Mouse (Mus musculus) heart, embryonic 15.5 days (tissue): ENCODE data around the gene Chst8. TPM values are rescaled to one million over a fixed set of nuclear protein-coding genes. Genes with fewer than 3 reads are reported as not detected.

Experiments used
- ATAC-seq: fragments of 200-750 bp; cut with Nextera tagmentation; replicated peaks from 2 replicates; pipeline ENCODE4 v1.8.0; 2017; ENCODE audit warnings: low read depth, moderate TSS enrichment; ENCODE audit not compliant: insufficient number of reproducible peaks, insufficient read depth, low FRiP score
- H3K27ac ChIP-seq: fragments of 300-500 bp; sonication (generic); 2 replicates; pipeline ENCODE4 v1.5.1; 2015; ENCODE audit warnings: mild to moderate bottlenecking, inconsistent platforms
- H3K27me3 ChIP-seq: fragments of 300-500 bp; sonication (generic); 2 replicates; pipeline ENCODE4 v1.6.1; 2015; ENCODE audit warnings: inconsistent platforms
- H3K36me3 ChIP-seq: fragments of 300-500 bp; sonication (generic); 2 replicates; pipeline ENCODE4 v1.6.1; 2015; ENCODE audit warnings: mild to moderate bottlenecking, inconsistent platforms
- H3K4me1 ChIP-seq: fragments of 300-500 bp; sonication (generic); replicated peaks from 2 replicates; pipeline ENCODE4 v1.6.1; 2015; ENCODE audit warnings: inconsistent platforms
- H3K4me2 ChIP-seq: fragments of 300-500 bp; sonication (generic); 2 replicates; pipeline ENCODE4 v1.6.1; 2015; ENCODE audit warnings: inconsistent platforms, mild to moderate bottlenecking, moderate library complexity
- H3K4me3 ChIP-seq: fragments of 300-500 bp; sonication (generic); 2 replicates; pipeline ENCODE4 v1.5.1; 2015; ENCODE audit warnings: mild to moderate bottlenecking, inconsistent platforms
- H3K9ac ChIP-seq: fragments of 300-500 bp; sonication (generic); 2 replicates; pipeline ENCODE4 v1.6.1; 2015; ENCODE audit warnings: mild to moderate bottlenecking, inconsistent platforms
- H3K9me3 ChIP-seq: fragments of 300-500 bp; sonication (generic); replicated peaks from 2 replicates; pipeline ENCODE4 v1.6.1; 2016; ENCODE audit warnings: inconsistent platforms
- WGBS: fragments of 180-500 bp; shearing (Covaris S2); methylation state at CpG from one replicate; pipeline ENCODE4 v1.1.7; 2015; ENCODE audit warnings: mixed read lengths; 5-methylcytosine and 5-hydroxymethylcytosine counted together
- polyA plus RNA-seq: library from polyadenylated mRNA; unstranded; fragments of >200 nt; fragmentation: Nextera tagmentation; extraction: Ambion mirVana; gene quantifications from 2 replicates; pipeline ENCODE4 v1.2.1, GENCODE M21; 2015

The Chst8 gene
- polyA plus RNA-seq, 1 experiment from 2014 or later: 0.44 TPM

GRCm38 (mm10) chr7:34659386-34660085 is 153.0 kb downstream of the Chst8 start:
- H3K27me3 ChIP-seq: peaks cover 15% of the 10 kb centered on the region
- no peak for ATAC-seq
- H3K36me3 ChIP-seq: no peaks in the 10 kb centered on the region
- 65% methylated on average over 6 of the region's 6 CpGs for WGBS
- no peak overlapping the region for H3K27ac ChIP-seq
- 0 out of 2 replicates have a peak, but pooled peaks cover 2% of the 10 kb centered on the region for H3K4me1 ChIP-seq
- no peak overlapping the region for H3K9ac ChIP-seq
- H3K4me3 ChIP-seq: no peak overlapping the region
- no peak overlapping the region for H3K4me2 ChIP-seq
- no peaks in the 10 kb centered on the region for H3K9me3 ChIP-seq

GRCm38 (mm10) chr7:34656632-34657031 is 155.9 kb downstream of the Chst8 start, which contains the start of gene Kctd15:
Gene Kctd15 (minus strand): TSS chr7:34656732.
- Histone ChIP-seq H3K4me2 (peak within 1 kb of the TSS; percentile 99), H3K9ac (peak within 1 kb of the TSS; percentile 77; the same call in 1 of the 2 replicates), H3K4me3 (peak within 1 kb of the TSS; percentile 69), H3K9me3 (no peaks in the 10 kb centered on the region), H3K27me3 (peaks cover 30% of the 10 kb centered on the region), H3K27ac (peak within 1 kb of the TSS; percentile 89; the same call in 1 of the 2 replicates), H3K36me3 (no peaks in the 10 kb centered on the region), H3K4me1 (peaks cover 16% of the 10 kb centered on the region)
- ATAC-seq: no peak
- 74% methylated on average over 5 of the region's 5 CpGs for WGBS

- H3K4me1 ChIP-seq: peaks cover 16% of the 10 kb centered on the region
- under 1% methylated on average over 62 of the region's 74 CpGs for WGBS
Measured at GRCm38 (mm10) chr7:34655086-34655839, 157.2 kb downstream of the Chst8 start.

GRCm38 (mm10) chr7:34654441-34655085 is 157.9 kb downstream of the Chst8 start:
- 0 out of 2 replicates have a peak, but pooled peaks have one; percentile 14 for ATAC-seq
- Histone ChIP-seq H3K4me1 (peaks cover 16% of the 10 kb centered on the region), H3K27me3 (peaks cover 30% of the 10 kb centered on the region), H3K4me2 (peak overlapping the region; percentile 99), H3K27ac (peak overlapping the region; percentile 89), H3K4me3 (peak overlapping the region; percentile 69), H3K36me3 (no peaks in the 10 kb centered on the region), H3K9me3 (no peaks in the 10 kb centered on the region), H3K9ac (peak overlapping the region; percentile 77)
- WGBS: under 1% methylated on average over 50 of the region's 81 CpGs

More at GRCm38 (mm10) chr7:34655086-34655839, 157.2 kb downstream of the Chst8 start:
- peak overlapping the region; percentile 89 for H3K27ac ChIP-seq
- no peaks in the 10 kb centered on the region for H3K36me3 ChIP-seq
- H3K9me3 ChIP-seq: no peaks in the 10 kb centered on the region
- H3K27me3 ChIP-seq: peaks cover 30% of the 10 kb centered on the region
- H3K4me3 ChIP-seq: peak overlapping the region; percentile 69
- H3K9ac ChIP-seq: peak overlapping the region; percentile 77
- ATAC-seq: peak; percentile 78
- H3K4me2 ChIP-seq: peak overlapping the region; percentile 99

GRCm38 (mm10) chr7:34653731-34654440 is 158.6 kb downstream of the Chst8 start:
- peak overlapping the region; percentile 69 for H3K4me3 ChIP-seq
- WGBS: under 1% methylated on average over 54 of the region's 64 CpGs
- H3K27me3 ChIP-seq: peaks cover 26% of the 10 kb centered on the region
- ATAC-seq: peak; percentile 33
- peak overlapping the region; percentile 99 for H3K4me2 ChIP-seq
- peaks cover 2% of the 10 kb centered on the region; the same call in 1 of the 2 replicates for H3K36me3 ChIP-seq
- peaks cover 16% of the 10 kb centered on the region for H3K4me1 ChIP-seq
- H3K9me3 ChIP-seq: no peaks in the 10 kb centered on the region
- peak overlapping the region; percentile 89 for H3K27ac ChIP-seq
- H3K9ac ChIP-seq: peak overlapping the region; percentile 77

- Histone ChIP-seq H3K4me2 (peak overlapping the region; percentile 99), H3K36me3 (peaks cover 6% of the 10 kb centered on the region; the same call in 1 of the 2 replicates), H3K9ac (peak overlapping the region; percentile 77; the same call in 1 of the 2 replicates), H3K4me3 (peak overlapping the region; percentile 69), H3K9me3 (no peaks in the 10 kb centered on the region), H3K27me3 (peaks cover 24% of the 10 kb centered on the region), H3K27ac (peak overlapping the region; percentile 89; the same call in 1 of the 2 replicates), H3K4me1 (peaks cover 16% of the 10 kb centered on the region)
- ATAC-seq: no peak
- whole genome bisulfite sequencing: 2% methylated on average over 48 of the region's 48 CpGs
Measured at GRCm38 (mm10) chr7:34652751-34653502, 159.6 kb downstream of the Chst8 start.

- 75% methylated on average over 2 of the region's 2 CpGs for WGBS
- H3K36me3 ChIP-seq: peaks cover 6% of the 10 kb centered on the region; the same call in 1 of the 2 replicates
- H3K27me3 ChIP-seq: peaks cover 20% of the 10 kb centered on the region
- H3K9ac ChIP-seq: no peak overlapping the region
- H3K4me3 ChIP-seq: no peak overlapping the region
- peaks cover 21% of the 10 kb centered on the region for H3K4me1 ChIP-seq
- H3K9me3 ChIP-seq: no peaks in the 10 kb centered on the region
- ATAC-seq: no peak
- no peak overlapping the region for H3K4me2 ChIP-seq
- H3K27ac ChIP-seq: no peak overlapping the region
Measured at GRCm38 (mm10) chr7:34651381-34651780, 161.1 kb downstream of the Chst8 start.

- no peak; the same call in 1 of the 2 replicates for ATAC-seq
- 36% methylated on average over 9 of the region's 9 CpGs for WGBS
Measured at GRCm38 (mm10) chr7:34647052-34647451, 165.5 kb downstream of the Chst8 start.

GRCm38 (mm10) chr7:34646144-34646795 is 166.2 kb downstream of the Chst8 start:
- no peak overlapping the region for H3K9ac ChIP-seq
- H3K4me3 ChIP-seq: no peak overlapping the region
- no peak for ATAC-seq
- H3K36me3 ChIP-seq: peaks cover 10% of the 10 kb centered on the region
- H3K9me3 ChIP-seq: no peaks in the 10 kb centered on the region
- peaks cover 5% of the 10 kb centered on the region; the same call in 1 of the 2 replicates for H3K4me1 ChIP-seq
- no peaks in the 10 kb centered on the region for H3K27me3 ChIP-seq
- no peak overlapping the region for H3K4me2 ChIP-seq
- 80% methylated on average over 12 of the region's 12 CpGs for WGBS
- H3K27ac ChIP-seq: no peak overlapping the region

More at GRCm38 (mm10) chr7:34647052-34647451, 165.5 kb downstream of the Chst8 start:
- H3K4me3 ChIP-seq: no peak overlapping the region
- H3K36me3 ChIP-seq: peaks cover 10% of the 10 kb centered on the region
- no peak overlapping the region for H3K4me2 ChIP-seq
- H3K9me3 ChIP-seq: no peaks in the 10 kb centered on the region
- peaks cover 5% of the 10 kb centered on the region; the same call in 1 of the 2 replicates for H3K4me1 ChIP-seq
- H3K9ac ChIP-seq: no peak overlapping the region
- H3K27me3 ChIP-seq: no peaks in the 10 kb centered on the region; the same call in 1 of the 2 replicates
- no peak overlapping the region for H3K27ac ChIP-seq
